Mouse (Mus musculus) heart, embryonic 15.5 days (tissue): Measurements from ENCODE around the gene Lgi1. TPM values are rescaled to one million over a fixed set of nuclear protein-coding genes. Genes with fewer than 3 reads are reported as not detected.

ENCODE experiments used
- ATAC-seq: fragments of 200-750 bp; cut with Nextera tagmentation; replicated peaks from 2 replicates; pipeline ENCODE4 v1.8.0; 2017; ENCODE audit warnings: low read depth, moderate TSS enrichment; ENCODE audit not compliant: insufficient number of reproducible peaks, insufficient read depth, low FRiP score
- H3K27ac ChIP-seq: fragments of 300-500 bp; sonication (generic); 2 replicates; pipeline ENCODE4 v1.5.1; 2015; ENCODE audit warnings: mild to moderate bottlenecking, inconsistent platforms
- H3K27me3 ChIP-seq: fragments of 300-500 bp; sonication (generic); 2 replicates; pipeline ENCODE4 v1.6.1; 2015; ENCODE audit warnings: inconsistent platforms
- H3K36me3 ChIP-seq: fragments of 300-500 bp; sonication (generic); 2 replicates; pipeline ENCODE4 v1.6.1; 2015; ENCODE audit warnings: mild to moderate bottlenecking, inconsistent platforms
- H3K4me1 ChIP-seq: fragments of 300-500 bp; sonication (generic); replicated peaks from 2 replicates; pipeline ENCODE4 v1.6.1; 2015; ENCODE audit warnings: inconsistent platforms
- H3K4me2 ChIP-seq: fragments of 300-500 bp; sonication (generic); 2 replicates; pipeline ENCODE4 v1.6.1; 2015; ENCODE audit warnings: inconsistent platforms, mild to moderate bottlenecking, moderate library complexity
- H3K4me3 ChIP-seq: fragments of 300-500 bp; sonication (generic); 2 replicates; pipeline ENCODE4 v1.5.1; 2015; ENCODE audit warnings: mild to moderate bottlenecking, inconsistent platforms
- H3K9ac ChIP-seq: fragments of 300-500 bp; sonication (generic); 2 replicates; pipeline ENCODE4 v1.6.1; 2015; ENCODE audit warnings: mild to moderate bottlenecking, inconsistent platforms
- H3K9me3 ChIP-seq: fragments of 300-500 bp; sonication (generic); replicated peaks from 2 replicates; pipeline ENCODE4 v1.6.1; 2016; ENCODE audit warnings: inconsistent platforms
- WGBS: fragments of 180-500 bp; shearing (Covaris S2); methylation state at CpG from one replicate; pipeline ENCODE4 v1.1.7; 2015; ENCODE audit warnings: mixed read lengths; 5-methylcytosine and 5-hydroxymethylcytosine counted together
- polyA plus RNA-seq: library from polyadenylated mRNA; unstranded; fragments of >200 nt; fragmentation: Nextera tagmentation; extraction: Ambion mirVana; gene quantifications from 2 replicates; pipeline ENCODE4 v1.2.1, GENCODE M21; 2015

Lgi1 gene
- polyA plus RNA-seq, 1 experiment from 2014 or later = 0.29 TPM

- Histone ChIP-seq H3K27me3 (no peaks in the 10 kb centered on the region; the same call in 1 of the 2 replicates), H3K4me3 (peak overlapping the region; percentile 12; the same call in 1 of the 2 replicates), H3K9ac (no peak overlapping the region), H3K27ac (no peak overlapping the region), H3K4me1 (0 out of 2 replicates have a peak, but pooled peaks cover 5% of the 10 kb centered on the region), H3K4me2 (peak overlapping the region; percentile 52), H3K36me3 (no peaks in the 10 kb centered on the region), H3K9me3 (no peaks in the 10 kb centered on the region)
- ATAC-seq = no peak
- WGBS = 22% methylated on average over 14 of the region's 14 CpGs
Observed at GRCm38 (mm10) chr19:38263829-38264504, 369 bp upstream of the Lgi1 start.

DNA sequence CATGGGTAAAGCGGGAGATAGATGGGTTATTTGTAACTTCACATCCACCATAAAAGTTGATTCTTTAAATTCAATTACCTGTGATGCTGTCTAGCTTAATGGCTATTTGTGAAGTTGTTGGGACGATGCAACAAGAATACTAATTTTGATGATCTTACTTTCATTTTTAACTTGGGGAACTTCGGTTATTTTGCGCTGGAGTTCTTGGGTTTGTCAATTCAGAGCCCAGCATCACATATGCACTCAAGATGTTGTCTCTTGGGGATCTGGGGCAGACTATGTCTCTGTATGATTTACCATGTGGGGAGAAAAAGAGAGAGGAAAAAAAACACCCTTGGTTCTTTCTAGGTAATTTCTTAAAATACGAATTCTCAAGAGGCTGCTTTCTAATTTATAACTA, 1.4 kb downstream of the Lgi1 start:
- H3K4me3 ChIP-seq = no peak overlapping the region
- WGBS = 81% methylated on average over 5 of the region's 5 CpGs
- no peak for ATAC-seq
- no peak overlapping the region for H3K4me2 ChIP-seq
- H3K4me1 ChIP-seq = 0 out of 2 replicates have a peak, but pooled peaks cover 5% of the 10 kb centered on the region
- no peaks in the 10 kb centered on the region for H3K36me3 ChIP-seq
- H3K27me3 ChIP-seq = no peaks in the 10 kb centered on the region; the same call in 1 of the 2 replicates
- no peaks in the 10 kb centered on the region for H3K9me3 ChIP-seq
- no peak overlapping the region for H3K27ac ChIP-seq
- no peak overlapping the region for H3K9ac ChIP-seq

DNA sequence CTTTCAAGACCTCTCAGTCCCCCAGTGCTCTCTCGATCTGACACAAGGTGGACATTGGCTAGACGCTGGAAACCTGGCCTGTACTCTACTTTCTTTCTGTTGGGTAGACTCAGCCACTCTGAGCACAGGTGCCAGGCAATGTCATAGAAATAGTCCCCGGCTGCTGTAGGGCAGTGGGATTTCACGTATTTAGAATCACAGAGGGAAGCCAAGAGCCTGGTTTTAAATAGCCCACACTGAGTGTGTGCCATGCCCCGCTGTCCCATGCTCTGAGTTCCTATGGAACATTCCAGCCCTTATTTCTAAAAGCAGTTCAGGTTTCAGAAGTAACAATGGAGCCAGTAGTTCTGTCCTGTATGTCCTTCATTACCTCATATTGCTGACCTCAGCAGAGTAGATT, 3.1 kb downstream of the Lgi1 start:
- Histone ChIP-seq H3K27ac (no peak overlapping the region), H3K36me3 (no peaks in the 10 kb centered on the region), H3K27me3 (no peaks in the 10 kb centered on the region; the same call in 1 of the 2 replicates), H3K4me2 (no peak overlapping the region), H3K9me3 (no peaks in the 10 kb centered on the region), H3K4me1 (0 out of 2 replicates have a peak, but pooled peaks cover 5% of the 10 kb centered on the region), H3K4me3 (no peak overlapping the region), H3K9ac (no peak overlapping the region)
- WGBS = 68% methylated on average over 5 of the region's 5 CpGs
- ATAC-seq = no peak

GRCm38 (mm10) chr19:38271071-38271470, 6.7 kb downstream of the Lgi1 start:
- Histone ChIP-seq H3K9ac (no peak overlapping the region), H3K36me3 (no peaks in the 10 kb centered on the region), H3K27ac (no peak overlapping the region), H3K4me1 (no peaks in the 10 kb centered on the region), H3K27me3 (no peaks in the 10 kb centered on the region; the same call in 1 of the 2 replicates), H3K4me3 (no peak overlapping the region), H3K9me3 (no peaks in the 10 kb centered on the region), H3K4me2 (no peak overlapping the region)
- 33% methylated on average over 6 of the region's 6 CpGs for WGBS
- no peak for ATAC-seq

- Histone ChIP-seq H3K36me3 (no peaks in the 10 kb centered on the region), H3K4me3 (no peak overlapping the region), H3K4me1 (no peaks in the 10 kb centered on the region), H3K27me3 (no peaks in the 10 kb centered on the region), H3K27ac (no peak overlapping the region), H3K9ac (no peak overlapping the region), H3K4me2 (no peak overlapping the region), H3K9me3 (no peaks in the 10 kb centered on the region)
- WGBS = 66% methylated on average over 7 of the region's 7 CpGs
- ATAC-seq = no peak
Observed at GRCm38 (mm10) chr19:38273820-38274219, 9.5 kb downstream of the Lgi1 start.

GRCm38 (mm10) chr19:38274747-38275421, 10.5 kb downstream of the Lgi1 start:
- ATAC-seq = no peak
- Histone ChIP-seq H3K36me3 (no peaks in the 10 kb centered on the region), H3K4me1 (no peaks in the 10 kb centered on the region), H3K9me3 (no peaks in the 10 kb centered on the region), H3K4me2 (no peak overlapping the region), H3K27me3 (no peaks in the 10 kb centered on the region), H3K27ac (no peak overlapping the region), H3K4me3 (no peak overlapping the region), H3K9ac (no peak overlapping the region)
- 78% methylated on average over 15 of the region's 15 CpGs for WGBS

- Histone ChIP-seq H3K27ac (no peak overlapping the region), H3K27me3 (no peaks in the 10 kb centered on the region), H3K36me3 (no peaks in the 10 kb centered on the region), H3K9me3 (no peaks in the 10 kb centered on the region), H3K4me2 (no peak overlapping the region), H3K4me1 (no peaks in the 10 kb centered on the region), H3K9ac (no peak overlapping the region), H3K4me3 (no peak overlapping the region)
- 81% methylated on average over 4 of the region's 4 CpGs for WGBS
- no peak for ATAC-seq
Observed at GRCm38 (mm10) chr19:38276226-38276625, 11.9 kb downstream of the Lgi1 start.

- WGBS = 90% methylated on average over 10 of the region's 10 CpGs
- H3K27ac ChIP-seq = no peak overlapping the region
- no peak overlapping the region for H3K9ac ChIP-seq
- no peaks in the 10 kb centered on the region for H3K27me3 ChIP-seq
- ATAC-seq = no peak
- H3K36me3 ChIP-seq = no peaks in the 10 kb centered on the region
- H3K4me2 ChIP-seq = no peak overlapping the region
- H3K4me3 ChIP-seq = no peak overlapping the region
- no peaks in the 10 kb centered on the region for H3K9me3 ChIP-seq
- H3K4me1 ChIP-seq = no peaks in the 10 kb centered on the region
Observed at GRCm38 (mm10) chr19:38280242-38280641, 15.9 kb downstream of the Lgi1 start.

DNA sequence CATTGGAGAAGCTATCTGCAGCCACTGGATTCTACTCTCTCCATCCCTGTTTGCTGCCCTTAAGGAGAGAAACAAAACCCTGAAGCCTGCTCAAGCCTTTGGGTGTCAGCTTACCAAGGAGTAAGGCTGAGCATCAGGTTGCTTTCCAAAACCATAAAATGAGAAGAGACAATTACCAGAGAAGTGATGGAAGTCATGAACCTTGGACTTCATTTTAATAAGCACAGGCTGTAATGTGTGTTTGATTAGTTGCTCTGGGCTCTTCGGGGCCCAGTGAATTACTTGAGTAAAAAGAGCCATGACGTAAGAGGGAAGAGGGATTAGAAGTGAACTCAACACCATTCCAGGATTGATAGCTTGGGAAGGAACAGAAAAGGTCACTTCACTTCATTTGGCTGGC, 18.1 kb downstream of the Lgi1 start:
- no peak for ATAC-seq
- Histone ChIP-seq H3K27ac (no peak overlapping the region), H3K9me3 (no peaks in the 10 kb centered on the region), H3K36me3 (no peaks in the 10 kb centered on the region), H3K9ac (no peak overlapping the region), H3K4me2 (no peak overlapping the region), H3K4me1 (no peaks in the 10 kb centered on the region), H3K4me3 (no peak overlapping the region), H3K27me3 (no peaks in the 10 kb centered on the region)
- 39% methylated on average over 2 of the region's 2 CpGs for WGBS

GRCm38 (mm10) chr19:38288556-38288955, 24.2 kb downstream of the Lgi1 start:
- WGBS = 71% methylated on average over 6 of the region's 6 CpGs
- Histone ChIP-seq H3K36me3 (no peaks in the 10 kb centered on the region), H3K4me3 (no peak overlapping the region), H3K4me1 (no peaks in the 10 kb centered on the region), H3K27ac (no peak overlapping the region), H3K9me3 (no peaks in the 10 kb centered on the region), H3K27me3 (no peaks in the 10 kb centered on the region), H3K4me2 (no peak overlapping the region), H3K9ac (no peak overlapping the region)
- no peak for ATAC-seq

GRCm38 (mm10) chr19:38291432-38291831, 27.1 kb downstream of the Lgi1 start:
- Histone ChIP-seq H3K9ac (no peak overlapping the region), H3K27ac (no peak overlapping the region), H3K4me2 (no peak overlapping the region), H3K36me3 (no peaks in the 10 kb centered on the region), H3K9me3 (no peaks in the 10 kb centered on the region), H3K27me3 (no peaks in the 10 kb centered on the region), H3K4me3 (no peak overlapping the region), H3K4me1 (no peaks in the 10 kb centered on the region)
- WGBS = 74% methylated on average over 6 of the region's 6 CpGs
- no peak for ATAC-seq
